Mouse (Mus musculus): ENCODE measurements around the gene Armh1.

DNA sequence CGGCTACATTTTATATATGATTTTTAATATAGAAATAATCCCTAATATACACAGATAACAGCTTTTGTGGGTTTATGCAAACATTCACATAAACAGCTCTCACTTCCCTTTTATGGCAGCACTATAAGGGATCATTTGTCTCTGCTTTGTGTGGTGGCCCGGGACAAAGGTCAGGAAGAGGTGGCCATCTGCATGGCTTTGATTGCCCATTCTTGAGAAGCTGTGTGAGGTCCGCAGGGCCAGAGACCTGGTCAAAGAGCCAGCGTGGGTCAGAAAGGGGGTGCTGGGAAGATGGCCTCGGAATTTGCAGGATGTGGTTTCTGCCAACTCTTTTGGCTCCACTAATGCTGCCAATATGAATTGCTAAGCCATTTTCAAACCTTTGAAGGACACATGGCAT is 28.9 kb downstream of the Armh1 start:
- TF ChIP-seq CTCF (IDR thresholded peaks at IDR 0.05) (no peak), POLR2A (IDR thresholded peaks at IDR 0.05; ENCODE audit: insufficient read depth, low read depth, low read length) (no peak), EP300 (IDR thresholded peaks at IDR 0.05; ENCODE audit: insufficient read depth, low read depth, low read length) (no peak)
